Mouse (Mus musculus): ENCODE results near the gene Tfcp2l1.
"Not testable (repeated sequence)": the region's sequence is repeated elsewhere in the genome, so short reads cannot be mapped to it uniquely, and the experiment has no call there.

Tfcp2l1 gene

GRCm38 (mm10) chr1:118627781-118628464 lies at the start of gene Tfcp2l1:
Gene Tfcp2l1 (plus strand): TSS chr1:118627945.
- peak in 1 of 2 experiments; percentile 21 for DNase-seq (ENCODE audit: low spot score in 2 of 2)

GRCm38 (mm10) chr1:118580174-118580702 lies 47.5 kb upstream of the Tfcp2l1 start:
- DNase-seq (ENCODE audit: low spot score in 2 of 2) = no peak

GRCm38 (mm10) chr1:118581179-118581578 lies 46.6 kb upstream of the Tfcp2l1 start:
- DNase-seq (ENCODE audit: low spot score in 2 of 2) = no peak

- no peak for DNase-seq (ENCODE audit: low spot score in 2 of 2)
These were observed 38.0 kb upstream of the Tfcp2l1 start for GRCm38 (mm10) chr1:118589721-118590120.

GRCm38 (mm10) chr1:118592933-118593332 lies 34.8 kb upstream of the Tfcp2l1 start:
- DNase-seq (ENCODE audit: low spot score in 2 of 2) = no peak

GRCm38 (mm10) chr1:118595395-118595794 lies 32.4 kb upstream of the Tfcp2l1 start:
- DNase-seq (ENCODE audit: low spot score in 2 of 2) = no peak

- DNase-seq (ENCODE audit: low spot score in 2 of 2) = no peak
These were observed 30.1 kb upstream of the Tfcp2l1 start for GRCm38 (mm10) chr1:118597475-118598213.

GRCm38 (mm10) chr1:118598339-118598738 lies 29.4 kb upstream of the Tfcp2l1 start:
- DNase-seq (ENCODE audit: low spot score in 2 of 2) = no peak

GRCm38 (mm10) chr1:118613631-118614183 lies 14.0 kb upstream of the Tfcp2l1 start:
- DNase-seq (ENCODE audit: low spot score in 2 of 2) = no peak

GRCm38 (mm10) chr1:118621055-118621454 lies 6.7 kb upstream of the Tfcp2l1 start:
- not testable (repeated sequence) for DNase-seq (ENCODE audit: low spot score in 2 of 2)

GRCm38 (mm10) chr1:118622857-118623256 lies 4.9 kb upstream of the Tfcp2l1 start:
- DNase-seq (ENCODE audit: low spot score in 2 of 2) = no peak

GRCm38 (mm10) chr1:118625461-118625860 lies 2.3 kb upstream of the Tfcp2l1 start:
- DNase-seq (ENCODE audit: low spot score in 2 of 2) = no peak

- DNase-seq (ENCODE audit: low spot score in 2 of 2) = no peak
These were observed 1.8 kb upstream of the Tfcp2l1 start for GRCm38 (mm10) chr1:118625921-118626320.

GRCm38 (mm10) chr1:118626452-118626851 lies 1.3 kb upstream of the Tfcp2l1 start:
- DNase-seq (ENCODE audit: low spot score in 2 of 2) = no peak

GRCm38 (mm10) chr1:118633415-118633980 lies 5.8 kb downstream of the Tfcp2l1 start:
- no peak for DNase-seq (ENCODE audit: low spot score in 2 of 2)

GRCm38 (mm10) chr1:118642296-118642999 lies 14.7 kb downstream of the Tfcp2l1 start:
- DNase-seq (ENCODE audit: low spot score in 2 of 2) = no peak

GRCm38 (mm10) chr1:118643138-118643979 lies 15.6 kb downstream of the Tfcp2l1 start:
- no peak for DNase-seq (ENCODE audit: low spot score in 2 of 2)

- DNase-seq (ENCODE audit: low spot score in 2 of 2) = no peak
These were observed 18.0 kb downstream of the Tfcp2l1 start for GRCm38 (mm10) chr1:118645701-118646100.

GRCm38 (mm10) chr1:118648015-118648414 lies 20.3 kb downstream of the Tfcp2l1 start:
- DNase-seq (ENCODE audit: low spot score in 2 of 2) = no peak

GRCm38 (mm10) chr1:118649933-118650770 lies 22.4 kb downstream of the Tfcp2l1 start:
- no peak for DNase-seq (ENCODE audit: low spot score in 2 of 2)
